Mouse (Mus musculus) yolk sac, embryonic 10.5 days (tissue): ENCODE results near the gene Chchd6.

Experiments
- DNase-seq: peaks from one replicate; pipeline ENCODE4 v3.0.0-alpha.2; 2017; ENCODE audit warnings: low spot score

Chchd6 gene

GRCm38 (mm10) chr6:89452976-89453674, 142.3 kb downstream of the Chchd6 start:
- DNase-seq = no peak

GRCm38 (mm10) chr6:89452356-89452755, 143.1 kb downstream of the Chchd6 start:
- DNase-seq = no peak

- DNase-seq = no peak
Observed at GRCm38 (mm10) chr6:89448736-89449135, 146.7 kb downstream of the Chchd6 start.

GRCm38 (mm10) chr6:89440671-89441070, 154.8 kb downstream of the Chchd6 start:
- DNase-seq = no peak

GRCm38 (mm10) chr6:89431920-89432482, 163.5 kb downstream of the Chchd6 start:
- DNase-seq = peak; percentile 68

- no peak for DNase-seq
Observed at GRCm38 (mm10) chr6:89430749-89431148, 164.7 kb downstream of the Chchd6 start.

GRCm38 (mm10) chr6:89428661-89429375, 166.6 kb downstream of the Chchd6 start:
- peak; percentile 67 for DNase-seq

- no peak for DNase-seq
Observed at GRCm38 (mm10) chr6:89424461-89424860, 171.0 kb downstream of the Chchd6 start.

GRCm38 (mm10) chr6:89422621-89423020, 172.8 kb downstream of the Chchd6 start:
- DNase-seq = no peak

- DNase-seq = no peak
Observed at GRCm38 (mm10) chr6:89421922-89422321, 173.5 kb downstream of the Chchd6 start.

GRCm38 (mm10) chr6:89421503-89421902, 173.9 kb downstream of the Chchd6 start:
- DNase-seq = no peak

- peak; percentile 48 for DNase-seq
Observed at GRCm38 (mm10) chr6:89420756-89421155, 174.7 kb downstream of the Chchd6 start.

GRCm38 (mm10) chr6:89420110-89420509, 175.3 kb downstream of the Chchd6 start:
- no peak for DNase-seq

- no peak for DNase-seq
Observed at GRCm38 (mm10) chr6:89419066-89419815, 176.2 kb downstream of the Chchd6 start.

GRCm38 (mm10) chr6:89416030-89416595, 179.3 kb downstream of the Chchd6 start:
- no peak for DNase-seq

GRCm38 (mm10) chr6:89415091-89415490, 180.4 kb downstream of the Chchd6 start:
- no peak for DNase-seq

- DNase-seq = no peak
Observed at GRCm38 (mm10) chr6:89414126-89414525, 181.3 kb downstream of the Chchd6 start.

- DNase-seq = no peak
Observed at GRCm38 (mm10) chr6:89413481-89413884, 182.0 kb downstream of the Chchd6 start.

GRCm38 (mm10) chr6:89412562-89412961, 182.9 kb downstream of the Chchd6 start:
- DNase-seq = peak; percentile 53

- DNase-seq = no peak
Observed at GRCm38 (mm10) chr6:89409041-89409440, 186.4 kb downstream of the Chchd6 start.

- DNase-seq = no peak
Observed at GRCm38 (mm10) chr6:89408259-89408658, 187.2 kb downstream of the Chchd6 start.

- no peak for DNase-seq
Observed at GRCm38 (mm10) chr6:89407247-89407889, 188.1 kb downstream of the Chchd6 start.
